Mouse (Mus musculus): ENCODE measurements around the gene Rufy2. TPM values are rescaled to one million over a fixed set of nuclear protein-coding genes. Genes with fewer than 3 reads are reported as not detected.

The Rufy2 gene
- polyA plus RNA-seq (2016; fragmentation: Nextera tagmentation; extraction: Ambion mirVana) = 14.6 and 17.7 TPM in 2 replicates

GRCm38 (mm10) chr10:62980039-62980954, at the start of gene Rufy2:
Gene Rufy2 (plus strand): TSS chr10:62980223.
- Histone ChIP-seq H3K4me3 (peak within 1 kb of the TSS; percentile 93), H3K27ac (peak within 1 kb of the TSS; percentile 95), H3K27me3 (ENCODE audit: insufficient read depth, poor library complexity, severe bottlenecking) (no peaks in the 10 kb centered on the region), H3K9me3 (no peaks in the 10 kb centered on the region), H3K36me3 (peaks cover 31% of the 10 kb centered on the region), H3K4me1 (peaks cover 9% of the 10 kb centered on the region; the same call in 1 of the 2 replicates)
- DNase-seq (ENCODE audit: low spot score) = peak; percentile 89
- WGBS = under 1% methylated on average over 73 of the region's 77 CpGs

DNA sequence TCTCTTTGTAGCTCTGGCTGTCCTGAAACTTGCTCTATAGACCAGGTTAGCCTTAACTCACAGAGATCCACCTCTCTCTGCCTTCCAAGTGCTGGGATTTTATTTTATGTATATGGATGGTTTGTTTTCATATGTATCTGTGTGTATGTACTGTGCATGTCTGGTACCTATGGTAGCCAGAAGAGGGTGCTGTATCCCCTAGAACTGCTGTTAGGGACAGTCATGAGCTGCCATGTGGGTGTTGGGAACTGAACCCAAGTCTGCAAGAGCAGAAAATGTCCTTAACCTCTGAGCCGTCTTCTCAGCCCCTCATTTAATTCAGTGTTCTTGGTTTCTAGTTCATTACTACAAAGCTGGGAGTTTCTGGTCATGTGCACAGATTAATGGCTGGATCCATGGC, 47.6 kb upstream of the Rufy2 start:
- H3K4me3 ChIP-seq = no peak overlapping the region
- H3K27ac ChIP-seq = no peak overlapping the region
- no peak for DNase-seq (ENCODE audit: low spot score)
- 79% methylated on average over 1 of the region's 1 CpGs for WGBS
- H3K36me3 ChIP-seq = peaks cover 62% of the 10 kb centered on the region
- H3K9me3 ChIP-seq = no peaks in the 10 kb centered on the region
- no peaks in the 10 kb centered on the region for H3K27me3 ChIP-seq (ENCODE audit: insufficient read depth, poor library complexity, severe bottlenecking)
- no peaks in the 10 kb centered on the region for H3K4me1 ChIP-seq

- no peak overlapping the region for H3K27ac ChIP-seq
- WGBS = 84% methylated on average over 10 of the region's 10 CpGs
Observed at GRCm38 (mm10) chr10:62944975-62945580, 34.9 kb upstream of the Rufy2 start.

GRCm38 (mm10) chr10:62946738-62947471, 33.1 kb upstream of the Rufy2 start, which contains the start of gene Dna2:
Gene Dna2 (plus strand): TSS chr10:62947026.
- DNase-seq (ENCODE audit: low spot score) = peak; percentile 93
- WGBS = under 1% methylated on average over 68 of the region's 68 CpGs
- H3K9me3 ChIP-seq = no peaks in the 10 kb centered on the region
- H3K4me3 ChIP-seq = peak within 1 kb of the TSS; percentile 86
- no peaks in the 10 kb centered on the region for H3K27me3 ChIP-seq (ENCODE audit: insufficient read depth, poor library complexity, severe bottlenecking)
- peaks cover 8% of the 10 kb centered on the region for H3K4me1 ChIP-seq
- peaks cover 53% of the 10 kb centered on the region for H3K36me3 ChIP-seq
- peak within 1 kb of the TSS; percentile 97 for H3K27ac ChIP-seq

More at GRCm38 (mm10) chr10:62944975-62945580, 34.9 kb upstream of the Rufy2 start:
- Histone ChIP-seq H3K27me3 (ENCODE audit: insufficient read depth, poor library complexity, severe bottlenecking) (no peaks in the 10 kb centered on the region), H3K36me3 (peaks cover 45% of the 10 kb centered on the region), H3K4me3 (no peak overlapping the region), H3K4me1 (peaks cover 8% of the 10 kb centered on the region), H3K9me3 (no peaks in the 10 kb centered on the region)
- no peak for DNase-seq (ENCODE audit: low spot score)

GRCm38 (mm10) chr10:62948551-62948950, 31.5 kb upstream of the Rufy2 start:
- H3K4me3 ChIP-seq = no peak overlapping the region
- WGBS = 96% methylated on average over 7 of the region's 7 CpGs
- H3K27me3 ChIP-seq (ENCODE audit: insufficient read depth, poor library complexity, severe bottlenecking) = no peaks in the 10 kb centered on the region
- peaks cover 6% of the 10 kb centered on the region for H3K4me1 ChIP-seq
- H3K9me3 ChIP-seq = no peaks in the 10 kb centered on the region
- no peak overlapping the region for H3K27ac ChIP-seq
- peaks cover 54% of the 10 kb centered on the region for H3K36me3 ChIP-seq
- no peak for DNase-seq (ENCODE audit: low spot score)

- H3K4me1 ChIP-seq = no peaks in the 10 kb centered on the region
- no peaks in the 10 kb centered on the region for H3K27me3 ChIP-seq (ENCODE audit: insufficient read depth, poor library complexity, severe bottlenecking)
- H3K27ac ChIP-seq = no peak overlapping the region
- DNase-seq (ENCODE audit: low spot score) = no peak
- H3K9me3 ChIP-seq = no peaks in the 10 kb centered on the region
- no peak overlapping the region for H3K4me3 ChIP-seq
- H3K36me3 ChIP-seq = peaks cover 96% of the 10 kb centered on the region
- WGBS = 92% methylated on average over 7 of the region's 7 CpGs
Observed at GRCm38 (mm10) chr10:62963956-62964355, 16.1 kb upstream of the Rufy2 start.

DNA sequence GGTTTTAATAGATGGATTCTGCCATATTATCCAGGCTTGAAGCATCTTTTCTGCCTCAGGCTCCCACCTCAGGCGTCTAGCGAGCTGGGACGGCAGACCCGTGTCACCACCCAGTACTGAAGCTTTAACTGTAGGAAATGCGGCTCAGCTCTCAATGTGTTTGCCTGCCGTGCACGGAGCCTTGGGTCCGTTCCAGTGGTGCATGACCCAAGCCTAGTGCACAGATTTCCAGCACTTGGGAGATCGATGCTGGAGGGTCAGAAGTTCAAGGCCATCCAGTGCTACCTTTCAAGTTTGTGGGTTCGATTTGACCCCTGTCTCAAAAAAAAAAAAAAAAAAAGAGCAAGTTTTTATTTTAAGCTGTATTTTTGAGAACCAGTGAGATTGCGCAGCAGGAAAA, 14.2 kb upstream of the Rufy2 start:
- Histone ChIP-seq H3K36me3 (peaks cover 95% of the 10 kb centered on the region), H3K27me3 (ENCODE audit: insufficient read depth, poor library complexity, severe bottlenecking) (no peaks in the 10 kb centered on the region), H3K9me3 (no peaks in the 10 kb centered on the region), H3K27ac (no peak overlapping the region), H3K4me3 (no peak overlapping the region), H3K4me1 (no peaks in the 10 kb centered on the region)
- no peak for DNase-seq (ENCODE audit: low spot score)
- WGBS = 94% methylated on average over 11 of the region's 11 CpGs

DNA sequence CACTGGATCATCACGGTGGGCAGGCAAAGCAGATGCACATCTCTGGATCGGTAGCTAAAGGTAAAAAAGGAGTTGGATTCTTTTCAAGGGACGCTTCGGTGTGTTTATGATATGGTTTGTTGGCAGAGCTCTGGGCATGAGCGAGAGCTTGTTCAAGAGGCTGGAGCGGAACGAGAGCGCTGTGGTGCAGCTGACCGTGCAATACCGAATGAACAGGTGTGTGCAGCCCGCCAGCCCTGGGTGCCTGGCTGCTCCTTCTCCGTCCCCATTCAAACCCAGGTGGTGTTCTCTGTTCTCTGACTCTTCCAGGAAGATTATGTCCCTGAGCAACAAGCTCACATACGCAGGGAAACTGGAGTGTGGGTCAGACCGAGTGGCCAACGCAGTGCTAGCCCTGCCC, 13.7 kb upstream of the Rufy2 start:
- 94% methylated on average over 15 of the region's 15 CpGs for WGBS

GRCm38 (mm10) chr10:62971821-62972220, 8.2 kb upstream of the Rufy2 start:
- Histone ChIP-seq H3K4me3 (no peak overlapping the region), H3K9me3 (no peaks in the 10 kb centered on the region), H3K36me3 (peaks cover 74% of the 10 kb centered on the region), H3K27ac (no peak overlapping the region), H3K4me1 (no peaks in the 10 kb centered on the region), H3K27me3 (ENCODE audit: insufficient read depth, poor library complexity, severe bottlenecking) (no peaks in the 10 kb centered on the region)
- WGBS = 79% methylated on average over 16 of the region's 16 CpGs
- DNase-seq (ENCODE audit: low spot score) = no peak

More for the DNA sequence above, 13.7 kb upstream of the Rufy2 start:
- H3K4me1 ChIP-seq = no peaks in the 10 kb centered on the region
- H3K27ac ChIP-seq = no peak overlapping the region
- DNase-seq (ENCODE audit: low spot score) = no peak
- H3K36me3 ChIP-seq = peaks cover 95% of the 10 kb centered on the region
- no peaks in the 10 kb centered on the region for H3K9me3 ChIP-seq
- H3K27me3 ChIP-seq (ENCODE audit: insufficient read depth, poor library complexity, severe bottlenecking) = no peaks in the 10 kb centered on the region
- H3K4me3 ChIP-seq = no peak overlapping the region

GRCm38 (mm10) chr10:62979667-62980038, 370 bp upstream of the Rufy2 start:
- H3K9me3 ChIP-seq = no peaks in the 10 kb centered on the region
- peak overlapping the region; percentile 93 for H3K4me3 ChIP-seq
- WGBS = 13% methylated on average over 10 of the region's 10 CpGs
- peak overlapping the region; percentile 95; the same call in 1 of the 2 replicates for H3K27ac ChIP-seq
- peaks cover 9% of the 10 kb centered on the region; the same call in 1 of the 2 replicates for H3K4me1 ChIP-seq
- DNase-seq (ENCODE audit: low spot score) = no peak
- H3K27me3 ChIP-seq (ENCODE audit: insufficient read depth, poor library complexity, severe bottlenecking) = no peaks in the 10 kb centered on the region
- peaks cover 30% of the 10 kb centered on the region for H3K36me3 ChIP-seq

DNA sequence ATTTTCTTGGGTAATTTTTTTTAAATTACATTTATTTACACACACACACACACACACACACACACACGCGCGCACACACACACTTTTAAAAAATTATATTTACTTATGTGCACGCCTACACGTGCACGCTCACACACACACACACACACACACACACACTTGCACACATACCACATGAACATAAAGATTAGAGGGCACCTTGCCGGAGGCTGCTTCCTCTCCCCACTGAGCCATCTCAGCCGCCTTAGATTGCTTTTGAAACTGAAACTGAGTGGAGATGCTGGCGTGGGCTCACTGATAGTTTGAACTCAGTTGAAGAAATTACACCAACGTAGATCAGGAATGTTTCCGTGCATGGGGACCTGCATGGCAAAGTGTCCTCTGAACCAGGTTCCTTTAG, 4.0 kb downstream of the Rufy2 start:
- no peak for DNase-seq (ENCODE audit: low spot score)
- H3K27ac ChIP-seq = no peak overlapping the region
- peaks cover 9% of the 10 kb centered on the region; the same call in 1 of the 2 replicates for H3K4me1 ChIP-seq
- no peaks in the 10 kb centered on the region for H3K27me3 ChIP-seq (ENCODE audit: insufficient read depth, poor library complexity, severe bottlenecking)
- peaks cover 53% of the 10 kb centered on the region for H3K36me3 ChIP-seq
- no peak overlapping the region for H3K4me3 ChIP-seq
- no peaks in the 10 kb centered on the region for H3K9me3 ChIP-seq
- 89% methylated on average over 11 of the region's 11 CpGs for WGBS

GRCm38 (mm10) chr10:62984495-62984894, 4.5 kb downstream of the Rufy2 start:
- 87% methylated on average over 6 of the region's 6 CpGs for WGBS
- no peaks in the 10 kb centered on the region for H3K9me3 ChIP-seq
- no peaks in the 10 kb centered on the region for H3K27me3 ChIP-seq (ENCODE audit: insufficient read depth, poor library complexity, severe bottlenecking)
- no peak for DNase-seq (ENCODE audit: low spot score)
- H3K4me1 ChIP-seq = peaks cover 9% of the 10 kb centered on the region; the same call in 1 of the 2 replicates
- H3K4me3 ChIP-seq = no peak overlapping the region
- H3K36me3 ChIP-seq = peaks cover 57% of the 10 kb centered on the region
- no peak overlapping the region for H3K27ac ChIP-seq

Data from heart, embryonic 10.5 days (tissue).